Mouse (Mus musculus) CH12.LX (cell line): ENCODE measurements at regions not wholly inside any gene's neighbourhood (a gene's known extent, or its start where the extent isn't known, plus 50 kb on each side); places are given as distances from the start of the nearest gene placed in this dataset.

Source experiments
- DNase-seq: peaks from one replicate; pipeline ENCODE4 v3.0.0-alpha.2; 2013; ENCODE audit errors: extremely low read depth
- H3K27ac ChIP-seq: 2 replicates; pipeline ENCODE4 v1.5.1; 2012; ENCODE audit warnings: low read depth, mild to moderate bottlenecking, control low read depth, moderate library complexity; ENCODE audit not compliant: insufficient read depth
- H3K27me3 ChIP-seq: replicated peaks from 2 replicates; pipeline ENCODE3; 2012; ENCODE audit warnings: inconsistent platforms
- H3K36me3 ChIP-seq, 2 experiments: replicated peaks in 1 of 2; 2 replicates each; pipeline versions ENCODE3 to v1.6.1; 2012; ENCODE audit warnings: inconsistent platforms in 1 of 2, low read length in 1 of 2, mild to moderate bottlenecking in 1 of 2, mixed read lengths in 1 of 2, moderate library complexity in 1 of 2; ENCODE audit not compliant: control insufficient read depth in 1 of 2, insufficient read depth in 1 of 2
- H3K4me1 ChIP-seq, 2 experiments: 2 replicates each; pipeline ENCODE4 v1.6.1; 2012; ENCODE audit warnings: inconsistent platforms in 1 of 2, moderate library complexity in 1 of 2; ENCODE audit not compliant: insufficient read depth in 2 of 2, control insufficient read depth in 1 of 2
- H3K4me2 ChIP-seq: 2 replicates; pipeline ENCODE4 v1.6.1; 2012; ENCODE audit warnings: low read depth, mild to moderate bottlenecking, control low read depth; ENCODE audit not compliant: poor library complexity, insufficient read depth, severe bottlenecking
- H3K4me3 ChIP-seq, 3 experiments: fragments of 150-350 bp in 1 of 3; sonication (generic) in 1 of 3; replicated peaks in 1 of 3; 2 replicates each; pipeline versions ENCODE3 to v1.5.1; 2011 to 2012; ENCODE audit warnings: low read depth in 2 of 3, low read length in 2 of 3, mild to moderate bottlenecking in 2 of 3, moderate library complexity in 2 of 3, control low read depth in 1 of 3, improper control_type of control experiment in 1 of 3, inconsistent platforms in 1 of 3, mixed read lengths in 1 of 3; ENCODE audit not compliant: poor library complexity in 1 of 3
- H3K79me2 ChIP-seq: replicated peaks from 2 replicates; pipeline ENCODE4 v1.6.1; 2012; ENCODE audit warnings: mild to moderate bottlenecking, moderate library complexity; ENCODE audit not compliant: control insufficient read depth, poor library complexity, insufficient read depth, severe bottlenecking; ENCODE audit errors: extremely low read depth
- H3K9ac ChIP-seq: 2 replicates; pipeline ENCODE4 v1.6.1; 2012; ENCODE audit warnings: low read depth, mild to moderate bottlenecking, control low read depth, moderate library complexity; ENCODE audit not compliant: insufficient read depth
- H3K9me3 ChIP-seq: replicated peaks from 2 replicates; pipeline ENCODE3; 2012; ENCODE audit warnings: low read length, inconsistent platforms, mixed read lengths
- CHD2 ChIP-seq: IDR thresholded peaks from 2 replicates; pipeline ENCODE4 v1.6.1; 2011; ENCODE audit warnings: low read length, improper control_type of control experiment
- E2F4 ChIP-seq: IDR thresholded peaks from 2 replicates; pipeline ENCODE4 v1.6.1; 2011; ENCODE audit warnings: low read depth, low read length, improper control_type of control experiment; ENCODE audit not compliant: insufficient replicate concordance
- EP300 ChIP-seq: IDR thresholded peaks from 2 replicates; pipeline ENCODE4 v1.6.1; 2011; ENCODE audit warnings: low read length, improper control_type of control experiment
- ETS1 ChIP-seq: conservative IDR thresholded peaks from 2 replicates; pipeline ENCODE4 v1.6.1; 2012; ENCODE audit warnings: low read depth, mild to moderate bottlenecking, inconsistent platforms, low read length, improper control_type of control experiment, moderate library complexity
- HCFC1 ChIP-seq: IDR thresholded peaks from 2 replicates; pipeline ENCODE4 v1.6.1; 2012; ENCODE audit warnings: low read depth, mild to moderate bottlenecking, inconsistent platforms, low read length, improper control_type of control experiment
- IRF4 ChIP-seq: IDR thresholded peaks from 2 replicates; pipeline ENCODE4 v1.6.1; 2014; ENCODE audit warnings: low read depth, mild to moderate bottlenecking, inconsistent platforms, low read length, improper control_type of control experiment
- JUN ChIP-seq: IDR thresholded peaks from 2 replicates; pipeline ENCODE4 v1.6.1; 2011; ENCODE audit warnings: low read depth, mild to moderate bottlenecking, low read length, improper control_type of control experiment, moderate library complexity; ENCODE audit not compliant: insufficient read depth
- JUND ChIP-seq: conservative IDR thresholded peaks from 2 replicates; pipeline ENCODE4 v1.6.1; 2011; ENCODE audit warnings: low read depth, low read length, improper control_type of control experiment
- KAT2A ChIP-seq: IDR thresholded peaks from 2 replicates; pipeline ENCODE4 v1.6.1; 2012; ENCODE audit warnings: low read length, improper control_type of control experiment, inconsistent platforms; ENCODE audit not compliant: insufficient replicate concordance
- MAFK ChIP-seq: IDR thresholded peaks from 2 replicates; pipeline ENCODE4 v1.6.1; 2011; ENCODE audit warnings: low read length, improper control_type of control experiment; ENCODE audit not compliant: insufficient replicate concordance
- MAX ChIP-seq: IDR thresholded peaks from 2 replicates; pipeline ENCODE4 v1.6.1; 2011; ENCODE audit warnings: low read length, improper control_type of control experiment
- MYC ChIP-seq: IDR thresholded peaks from 2 replicates; pipeline ENCODE4 v1.6.1; 2011; ENCODE audit warnings: low read depth, mild to moderate bottlenecking, improper control_type of control experiment, low read length
- RAD21 ChIP-seq: IDR thresholded peaks from 2 replicates; pipeline ENCODE4 v1.6.1; 2011; ENCODE audit warnings: low read depth, mild to moderate bottlenecking, low read length, improper control_type of control experiment, moderate library complexity
- USF2 ChIP-seq: conservative IDR thresholded peaks from 2 replicates; pipeline ENCODE4 v1.6.1; 2011; ENCODE audit warnings: low read depth, low read length, improper control_type of control experiment
- ZC3H11A ChIP-seq: IDR thresholded peaks from 2 replicates; pipeline ENCODE4 v1.6.1; 2012; ENCODE audit warnings: low read depth, mild to moderate bottlenecking, inconsistent platforms, low read length, improper control_type of control experiment
- ZMIZ1 ChIP-seq: IDR thresholded peaks from 2 replicates; pipeline ENCODE4 v1.6.1; 2012; ENCODE audit warnings: low read depth, mild to moderate bottlenecking, inconsistent platforms, low read length, improper control_type of control experiment
- dilution Hi-C: fragments of 300-500 bp; cut with MboI; formaldehyde crosslinking; loops from 2 replicates; pipeline ENCODE4 v1.14.3; 2020; ENCODE audit warnings: low sequenced_read_pairs; ENCODE audit not compliant: extremely low pct_unique_long_range_greater_than_20kb, extremely low pct_ligation_motif_present
- in situ Hi-C: fragments of 300-500 bp; cut with MboI; formaldehyde crosslinking; loops from 3 replicates; pipeline ENCODE4 v1.14.3; 2019; ENCODE audit warnings: low sequenced_read_pairs, low pct_ligation_motif_present, low pct_unique_long_range_greater_than_20kb, mixed read lengths

DNA sequence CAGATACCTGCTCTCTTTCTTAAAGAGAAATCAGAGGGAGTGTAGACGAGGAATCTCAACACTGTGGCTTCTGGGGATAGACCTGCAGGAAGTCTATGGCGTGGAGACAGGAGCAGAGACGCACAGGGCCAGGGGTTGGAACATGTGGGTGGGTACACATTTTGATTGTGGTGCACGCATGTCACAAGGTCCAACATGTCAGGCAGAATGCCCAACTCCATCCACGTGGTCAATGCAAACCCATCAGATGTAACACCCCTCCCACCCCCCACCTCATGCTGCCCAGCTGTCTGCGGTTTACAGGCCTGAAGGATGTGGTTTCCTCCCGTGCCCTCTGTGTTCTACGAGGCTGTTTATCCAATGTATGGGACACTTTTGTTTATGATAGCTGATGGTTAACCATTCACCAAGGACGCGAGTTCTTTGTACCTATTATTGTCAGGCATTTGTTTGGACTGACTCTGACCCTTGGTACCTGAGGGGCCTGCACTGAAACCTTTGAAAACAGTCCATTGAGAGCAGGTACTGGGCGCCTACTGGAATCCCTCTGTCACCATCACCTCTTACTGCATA is 142.2 kb downstream of the Irs2 start:
- no peaks in the 10 kb centered on the region for H3K36me3 ChIP-seq
- no peak for DNase-seq
- no peak overlapping the region for H3K27ac ChIP-seq
- H3K9me3 ChIP-seq, result no peaks in the 10 kb centered on the region
- in situ Hi-C loops (no loop called here), dilution Hi-C loops (no loop called here)
- no peaks in the 10 kb centered on the region for H3K27me3 ChIP-seq
- TF ChIP-seq ZMIZ1 (no peak), MYC (no peak), ZC3H11A (no peak), ETS1 (no peak), CHD2 (no peak), MAFK (no peak), USF2 (no peak), HCFC1 (no peak), E2F4 (no peak), KAT2A (no peak), IRF4 (no peak), JUND (no peak), MAX (no peak)
- H3K4me3 ChIP-seq, result no peak overlapping the region
- H3K4me2 ChIP-seq, result no peak overlapping the region
- H3K9ac ChIP-seq, result no peak overlapping the region
- H3K4me1 ChIP-seq, result no peaks in the 10 kb centered on the region
- H3K79me2 ChIP-seq, result no peaks in the 10 kb centered on the region

DNA sequence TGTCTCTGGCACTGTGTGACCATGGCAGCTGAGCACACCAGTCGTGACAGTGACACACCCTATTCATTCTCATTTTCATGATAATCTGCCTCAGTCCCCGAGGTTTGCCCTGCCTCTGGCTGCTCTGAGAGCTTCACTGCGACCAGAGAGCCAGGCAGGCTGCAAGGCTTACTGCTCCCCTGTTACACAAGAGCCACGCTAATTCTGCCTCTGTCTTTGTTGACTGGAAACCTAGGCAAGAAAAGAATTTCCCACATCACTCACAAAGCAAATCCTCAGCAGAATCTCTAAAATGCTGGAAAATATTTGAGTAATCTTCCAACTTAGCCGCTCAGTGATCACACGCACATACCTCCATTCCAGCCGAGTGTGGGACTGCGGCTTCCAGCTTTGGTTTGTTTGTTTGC is 142.8 kb downstream of the Irs2 start:
- H3K9me3 ChIP-seq, result no peaks in the 10 kb centered on the region
- no peaks in the 10 kb centered on the region for H3K79me2 ChIP-seq
- H3K4me2 ChIP-seq, result no peak overlapping the region
- H3K9ac ChIP-seq, result no peak overlapping the region
- no peak for DNase-seq
- no peak overlapping the region for H3K27ac ChIP-seq
- in situ Hi-C loops (no loop called here), dilution Hi-C loops (no loop called here)
- H3K36me3 ChIP-seq, result no peaks in the 10 kb centered on the region
- no peaks in the 10 kb centered on the region for H3K4me1 ChIP-seq
- no peak overlapping the region for H3K4me3 ChIP-seq
- H3K27me3 ChIP-seq, result no peaks in the 10 kb centered on the region
- TF ChIP-seq JUND (no peak), JUN (no peak), CHD2 (no peak), EP300 (no peak), RAD21 (no peak)
